Mouse (Mus musculus): ENCODE data around the gene Tln2. TPM values are rescaled to one million over a fixed set of nuclear protein-coding genes. Genes with fewer than 3 reads are reported as not detected.

The Tln2 gene
- polyA plus RNA-seq, 1 experiment: 0.01 TPM

DNA sequence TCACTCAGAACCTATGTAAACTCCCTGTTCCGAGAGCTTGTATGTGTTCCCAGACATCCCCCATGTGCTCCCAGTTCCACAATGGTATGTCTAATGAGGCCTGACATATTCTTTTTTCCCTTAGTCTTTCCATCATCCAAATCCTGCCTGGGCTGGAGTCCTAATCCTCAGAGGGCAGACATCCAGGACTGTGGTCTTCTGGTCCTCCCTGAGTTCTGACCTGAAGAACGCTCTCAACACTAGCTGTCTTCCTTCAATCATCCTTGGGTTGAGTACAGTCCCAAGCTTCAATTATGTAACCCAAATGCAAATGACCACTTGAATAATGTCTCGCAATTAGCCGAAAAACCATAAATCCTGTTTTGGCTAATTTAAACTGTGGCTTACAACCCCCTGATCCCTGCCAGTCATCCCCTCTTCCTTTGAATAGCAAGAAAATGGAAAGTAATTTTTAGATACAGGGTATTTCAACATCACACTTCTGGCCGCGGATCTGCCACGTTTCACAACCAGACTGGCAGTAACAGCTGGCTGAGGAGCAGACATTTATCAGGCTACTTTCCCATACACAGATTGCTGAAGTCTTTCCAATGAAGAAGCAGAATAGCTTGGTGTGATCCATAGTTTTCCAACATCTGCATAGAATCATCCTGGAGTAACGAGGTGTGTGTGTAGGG is 65.5 kb downstream of the Tln2 start:
- Histone ChIP-seq H3K27me3 (ENCODE audit: control insufficient read depth) (no peaks in the 10 kb centered on the region), H3K9me3 (ENCODE audit: control insufficient read depth, low read length) (no peaks in the 10 kb centered on the region), H3K36me3 (ENCODE audit: control insufficient read depth) (no peaks in the 10 kb centered on the region), H3K4me3 (replicated peaks) (no peak overlapping the region), H3K4me1 (ENCODE audit: control insufficient read depth) (no peaks in the 10 kb centered on the region)
- TF ChIP-seq GATA1 (IDR thresholded peaks at IDR 0.05; ENCODE audit: low read length): no peak
- TF ChIP-seq TAL1 (IDR thresholded peaks at IDR 0.05; ENCODE audit: low read length): no peak

DNA sequence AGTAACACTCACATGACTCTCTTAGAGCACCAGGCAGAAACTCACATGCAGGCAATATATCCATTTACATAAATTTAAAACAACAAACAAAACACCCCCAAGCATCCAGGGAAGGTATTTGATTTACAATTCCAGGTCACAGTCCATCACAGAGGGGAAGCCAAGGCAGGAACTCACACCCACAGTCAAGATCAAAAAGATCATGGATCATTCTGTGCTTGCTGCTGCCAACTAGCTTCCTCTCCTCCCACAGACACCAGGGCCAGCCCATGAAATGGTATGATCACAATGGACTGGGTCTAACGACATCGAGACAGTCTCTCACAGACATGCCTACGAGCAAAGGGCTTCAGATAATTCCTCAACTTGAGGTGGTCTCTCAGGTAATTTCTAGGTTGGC is 70.1 kb downstream of the Tln2 start:
- Histone ChIP-seq H3K36me3 (ENCODE audit: control insufficient read depth) (no peaks in the 10 kb centered on the region), H3K4me1 (ENCODE audit: control insufficient read depth) (no peaks in the 10 kb centered on the region), H3K27me3 (ENCODE audit: control insufficient read depth) (no peaks in the 10 kb centered on the region), H3K9me3 (ENCODE audit: control insufficient read depth, low read length) (no peaks in the 10 kb centered on the region), H3K4me3 (replicated peaks) (no peak overlapping the region)
- no peak for TF ChIP-seq GATA1 (IDR thresholded peaks at IDR 0.05; ENCODE audit: low read length)
- no peak for TF ChIP-seq TAL1 (IDR thresholded peaks at IDR 0.05; ENCODE audit: low read length)

DNA sequence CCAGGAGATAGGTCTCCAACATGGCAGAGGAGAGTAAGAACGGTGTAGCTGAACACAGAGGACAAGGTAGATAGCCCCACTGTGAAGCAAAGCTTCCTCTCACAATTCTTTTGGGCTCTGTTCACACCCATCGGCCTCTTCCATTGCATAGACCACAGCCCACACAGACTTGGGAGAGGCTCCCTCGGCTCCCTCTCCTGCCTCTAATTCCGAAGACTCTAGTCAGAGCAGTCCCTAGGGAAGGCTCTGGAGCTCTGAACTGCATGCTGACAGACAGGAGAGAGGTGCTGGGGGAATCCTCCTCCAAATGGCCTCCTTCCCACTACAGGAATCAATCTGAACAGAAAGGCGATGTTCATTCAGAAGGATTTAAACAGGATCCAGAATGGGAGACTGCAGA is 72.9 kb downstream of the Tln2 start:
- no peaks in the 10 kb centered on the region for H3K36me3 ChIP-seq (ENCODE audit: control insufficient read depth)
- no peak overlapping the region for H3K4me3 ChIP-seq (replicated peaks)
- TF ChIP-seq GATA1 (IDR thresholded peaks at IDR 0.05; ENCODE audit: low read length): no peak
- H3K4me1 ChIP-seq (ENCODE audit: control insufficient read depth): no peaks in the 10 kb centered on the region
- no peaks in the 10 kb centered on the region for H3K9me3 ChIP-seq (ENCODE audit: control insufficient read depth, low read length)
- no peaks in the 10 kb centered on the region for H3K27me3 ChIP-seq (ENCODE audit: control insufficient read depth)

DNA sequence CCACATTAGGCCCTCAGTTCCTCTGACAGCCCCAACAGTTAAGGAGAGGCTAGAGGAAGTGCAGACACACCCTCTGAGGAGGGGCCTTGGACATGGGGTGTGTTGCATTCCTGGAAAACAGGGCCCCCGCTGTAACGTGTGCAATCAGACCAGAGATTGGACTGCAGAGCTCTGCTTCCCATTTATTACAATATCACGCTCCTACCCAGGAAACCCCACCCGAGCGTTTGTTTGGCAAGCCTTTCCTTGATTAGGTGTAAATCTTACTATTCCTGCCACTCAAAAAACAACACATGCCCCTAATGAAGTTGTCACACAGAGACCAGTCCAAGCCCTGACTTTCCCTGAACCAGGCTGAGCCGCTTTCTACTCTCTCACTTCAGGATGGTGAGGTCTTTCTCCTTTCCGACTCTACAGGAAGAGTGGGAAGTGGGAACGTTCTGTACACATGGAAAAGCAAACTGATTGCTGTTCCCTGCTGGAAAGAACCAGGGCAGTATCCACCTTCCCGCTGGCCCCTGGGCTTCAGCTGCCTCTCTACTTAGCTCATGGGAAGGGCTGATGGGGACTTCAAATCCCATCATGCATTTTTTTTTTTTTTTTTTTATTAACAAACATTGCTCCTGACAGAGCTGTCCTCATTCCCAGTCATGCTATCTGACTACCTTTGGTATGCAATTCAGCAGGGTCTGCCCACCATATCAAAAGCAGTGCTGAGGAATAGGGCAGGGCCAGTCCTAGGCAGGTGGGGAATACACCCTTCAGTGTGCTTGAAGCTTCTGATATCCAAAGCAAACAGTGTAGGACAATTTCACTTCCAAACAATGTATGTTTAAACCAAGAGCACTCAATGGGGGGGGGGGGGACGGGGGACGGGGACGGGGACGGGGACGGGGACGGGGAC is 74.1 kb downstream of the Tln2 start:
- Histone ChIP-seq H3K4me3 (replicated peaks) (no peak overlapping the region), H3K27me3 (ENCODE audit: control insufficient read depth) (no peaks in the 10 kb centered on the region), H3K4me1 (ENCODE audit: control insufficient read depth) (no peaks in the 10 kb centered on the region), H3K36me3 (ENCODE audit: control insufficient read depth) (no peaks in the 10 kb centered on the region), H3K9me3 (ENCODE audit: control insufficient read depth, low read length) (no peaks in the 10 kb centered on the region)
- no peak for TF ChIP-seq GATA1 (IDR thresholded peaks at IDR 0.05; ENCODE audit: low read length)
- TF ChIP-seq TAL1 (IDR thresholded peaks at IDR 0.05; ENCODE audit: low read length): no peak

DNA sequence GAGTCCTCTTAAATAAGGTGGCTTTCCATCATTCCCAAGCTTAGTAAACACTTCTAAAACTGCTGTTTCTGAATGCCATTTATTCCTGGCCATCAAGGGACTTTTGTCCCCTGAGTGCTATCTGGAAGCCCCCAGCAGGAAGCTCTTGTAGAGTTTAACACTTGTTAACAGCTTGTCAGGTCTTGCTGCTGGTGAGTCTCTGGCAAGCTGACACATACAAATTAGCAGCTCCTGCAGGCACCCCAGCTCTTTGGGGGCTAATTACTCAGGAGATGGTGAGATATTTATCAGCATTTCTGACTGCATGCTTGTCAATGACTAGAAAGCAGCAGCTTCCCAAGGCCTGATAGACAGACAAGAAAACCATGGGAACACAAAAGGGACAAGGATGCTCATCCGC is 77.2 kb downstream of the Tln2 start:
- Histone ChIP-seq H3K4me3 (replicated peaks) (no peak overlapping the region), H3K4me1 (ENCODE audit: control insufficient read depth) (no peaks in the 10 kb centered on the region), H3K36me3 (ENCODE audit: control insufficient read depth) (no peaks in the 10 kb centered on the region), H3K27me3 (ENCODE audit: control insufficient read depth) (no peaks in the 10 kb centered on the region), H3K9me3 (ENCODE audit: control insufficient read depth, low read length) (no peaks in the 10 kb centered on the region)
- TF ChIP-seq GATA1 (IDR thresholded peaks at IDR 0.05; ENCODE audit: low read length) (no peak), TAL1 (IDR thresholded peaks at IDR 0.05; ENCODE audit: low read length) (no peak)

DNA sequence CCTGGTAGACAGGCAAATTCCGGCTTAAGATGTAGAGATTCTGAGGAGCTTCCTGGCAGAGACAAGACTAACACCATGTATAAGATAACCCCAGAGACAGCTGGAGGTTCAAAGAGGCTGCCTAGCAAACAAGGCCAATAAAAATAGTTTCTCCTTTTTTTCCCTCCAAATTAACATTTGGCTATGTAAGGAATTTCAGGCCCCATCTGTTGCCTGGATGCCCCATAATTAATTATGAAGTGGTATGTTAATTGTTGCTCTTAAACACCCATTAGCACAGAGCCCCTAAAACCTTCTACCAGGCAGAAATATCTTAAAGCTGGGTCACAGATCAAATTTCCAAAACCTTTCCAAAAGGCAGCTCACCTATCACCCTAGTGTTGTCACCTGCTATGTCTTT is 77.7 kb downstream of the Tln2 start:
- Histone ChIP-seq H3K9me3 (ENCODE audit: control insufficient read depth, low read length) (no peaks in the 10 kb centered on the region), H3K4me1 (ENCODE audit: control insufficient read depth) (no peaks in the 10 kb centered on the region), H3K36me3 (ENCODE audit: control insufficient read depth) (no peaks in the 10 kb centered on the region), H3K4me3 (replicated peaks) (no peak overlapping the region), H3K27me3 (ENCODE audit: control insufficient read depth) (no peaks in the 10 kb centered on the region)
- TF ChIP-seq TAL1 (IDR thresholded peaks at IDR 0.05; ENCODE audit: low read length) (no peak), GATA1 (IDR thresholded peaks at IDR 0.05; ENCODE audit: low read length) (no peak)

DNA sequence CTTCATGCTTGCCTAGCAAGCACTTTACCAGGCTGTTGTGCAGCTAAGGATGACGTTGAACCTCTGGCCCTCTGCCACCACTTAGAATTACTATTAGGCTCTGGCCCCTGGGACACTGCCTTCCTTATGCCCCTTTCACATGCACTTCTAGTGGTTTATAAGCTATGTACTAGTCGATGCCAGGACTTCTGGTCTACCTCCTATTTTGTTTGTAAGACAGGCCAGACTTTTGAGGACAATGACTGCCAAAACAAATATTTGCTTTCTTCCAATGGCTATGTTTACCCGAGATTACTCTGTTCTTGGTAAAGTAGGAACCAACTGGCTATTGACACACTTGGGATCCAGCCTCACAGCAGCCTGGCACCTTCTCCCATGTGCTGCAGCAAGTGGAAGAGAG is 82.1 kb downstream of the Tln2 start:
- no peak overlapping the region for H3K4me3 ChIP-seq (replicated peaks)
- TF ChIP-seq TAL1 (IDR thresholded peaks at IDR 0.05; ENCODE audit: low read length) (no peak), GATA1 (IDR thresholded peaks at IDR 0.05; ENCODE audit: low read length) (no peak)
- no peaks in the 10 kb centered on the region for H3K27me3 ChIP-seq (ENCODE audit: control insufficient read depth)
- no peaks in the 10 kb centered on the region for H3K36me3 ChIP-seq (ENCODE audit: control insufficient read depth)
- H3K4me1 ChIP-seq (ENCODE audit: control insufficient read depth): no peaks in the 10 kb centered on the region
- H3K9me3 ChIP-seq (ENCODE audit: control insufficient read depth, low read length): no peaks in the 10 kb centered on the region

DNA sequence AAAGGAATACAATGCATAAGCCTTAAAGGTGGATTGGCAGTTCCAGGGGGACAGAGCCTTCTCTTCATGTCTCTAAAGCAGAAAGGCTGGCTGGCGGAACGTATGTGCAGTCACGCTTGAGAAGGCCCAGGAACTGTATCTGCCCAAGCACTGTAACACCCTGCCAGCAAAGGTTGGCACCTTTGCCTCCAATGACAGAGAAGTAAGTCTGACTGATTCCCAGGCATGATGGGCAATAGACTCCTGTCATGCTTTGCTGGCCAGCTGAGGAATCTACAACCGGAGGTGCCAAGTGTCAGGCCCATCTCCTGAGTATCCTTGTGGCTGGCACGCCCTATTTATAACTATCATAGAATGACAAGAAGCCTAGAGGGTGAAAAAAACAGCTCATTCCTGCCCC is 83.3 kb downstream of the Tln2 start:
- Histone ChIP-seq H3K27me3 (ENCODE audit: control insufficient read depth) (no peaks in the 10 kb centered on the region), H3K9me3 (ENCODE audit: control insufficient read depth, low read length) (no peaks in the 10 kb centered on the region), H3K36me3 (ENCODE audit: control insufficient read depth) (no peaks in the 10 kb centered on the region), H3K4me3 (replicated peaks) (no peak overlapping the region), H3K4me1 (ENCODE audit: control insufficient read depth) (no peaks in the 10 kb centered on the region)
- TF ChIP-seq GATA1 (IDR thresholded peaks at IDR 0.05; ENCODE audit: low read length) (no peak), TAL1 (IDR thresholded peaks at IDR 0.05; ENCODE audit: low read length) (no peak)

DNA sequence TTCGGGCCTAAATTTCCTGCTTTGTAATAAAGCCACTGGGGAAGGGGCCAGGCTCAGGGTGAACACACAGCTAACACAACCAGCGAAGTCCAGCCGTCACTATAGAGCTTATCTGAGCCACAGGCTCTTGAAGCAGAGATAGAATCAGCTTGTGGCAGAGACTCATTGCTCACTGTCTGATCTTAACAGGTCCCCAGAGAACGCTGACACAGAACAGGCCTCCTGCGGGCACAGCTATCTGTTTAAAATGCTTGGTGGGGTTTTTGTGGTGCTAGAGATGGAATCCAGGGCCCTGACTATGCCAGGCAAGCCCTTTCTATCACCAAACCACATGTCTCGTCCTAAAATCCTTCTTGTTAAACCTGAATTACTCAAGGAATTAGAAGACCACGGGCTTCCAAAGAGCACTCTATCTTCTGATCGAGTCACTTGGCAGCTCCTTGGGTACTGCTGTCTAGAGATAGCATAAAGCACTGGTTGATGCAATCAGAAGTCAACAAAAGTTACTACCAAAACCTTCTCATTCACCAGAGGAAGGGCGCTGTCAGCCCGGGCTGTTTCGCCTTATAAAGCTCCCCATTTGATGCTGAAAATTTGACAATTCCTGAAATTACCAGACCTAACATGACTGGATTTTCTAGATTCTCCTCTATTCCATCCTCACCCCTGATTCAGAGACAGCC is 95.9 kb downstream of the Tln2 start:
- TF ChIP-seq TAL1 (IDR thresholded peaks at IDR 0.05; ENCODE audit: low read length) (no peak), GATA1 (IDR thresholded peaks at IDR 0.05; ENCODE audit: low read length) (no peak)
- no peaks in the 10 kb centered on the region for H3K4me1 ChIP-seq (ENCODE audit: control insufficient read depth)
- no peaks in the 10 kb centered on the region for H3K9me3 ChIP-seq (ENCODE audit: control insufficient read depth, low read length)
- H3K27me3 ChIP-seq (ENCODE audit: control insufficient read depth): no peaks in the 10 kb centered on the region
- no peak overlapping the region for H3K4me3 ChIP-seq (replicated peaks)
- H3K36me3 ChIP-seq (ENCODE audit: control insufficient read depth): no peaks in the 10 kb centered on the region
